Mouse (Mus musculus) heart, embryonic 15.5 days (tissue): ENCODE measurements around the gene Zfp36l1. TPM values are rescaled to one million over a fixed set of nuclear protein-coding genes. Genes with fewer than 3 reads are reported as not detected.

Source experiments
- ATAC-seq: fragments of 200-750 bp; cut with Nextera tagmentation; replicated peaks from 2 replicates; pipeline ENCODE4 v1.8.0; 2017; ENCODE audit warnings: low read depth, moderate TSS enrichment; ENCODE audit not compliant: insufficient number of reproducible peaks, insufficient read depth, low FRiP score
- H3K27ac ChIP-seq: fragments of 300-500 bp; sonication (generic); 2 replicates; pipeline ENCODE4 v1.5.1; 2015; ENCODE audit warnings: mild to moderate bottlenecking, inconsistent platforms
- H3K27me3 ChIP-seq: fragments of 300-500 bp; sonication (generic); 2 replicates; pipeline ENCODE4 v1.6.1; 2015; ENCODE audit warnings: inconsistent platforms
- H3K36me3 ChIP-seq: fragments of 300-500 bp; sonication (generic); 2 replicates; pipeline ENCODE4 v1.6.1; 2015; ENCODE audit warnings: mild to moderate bottlenecking, inconsistent platforms
- H3K4me1 ChIP-seq: fragments of 300-500 bp; sonication (generic); replicated peaks from 2 replicates; pipeline ENCODE4 v1.6.1; 2015; ENCODE audit warnings: inconsistent platforms
- H3K4me2 ChIP-seq: fragments of 300-500 bp; sonication (generic); 2 replicates; pipeline ENCODE4 v1.6.1; 2015; ENCODE audit warnings: inconsistent platforms, mild to moderate bottlenecking, moderate library complexity
- H3K4me3 ChIP-seq: fragments of 300-500 bp; sonication (generic); 2 replicates; pipeline ENCODE4 v1.5.1; 2015; ENCODE audit warnings: mild to moderate bottlenecking, inconsistent platforms
- H3K9ac ChIP-seq: fragments of 300-500 bp; sonication (generic); 2 replicates; pipeline ENCODE4 v1.6.1; 2015; ENCODE audit warnings: mild to moderate bottlenecking, inconsistent platforms
- H3K9me3 ChIP-seq: fragments of 300-500 bp; sonication (generic); replicated peaks from 2 replicates; pipeline ENCODE4 v1.6.1; 2016; ENCODE audit warnings: inconsistent platforms
- WGBS: fragments of 180-500 bp; shearing (Covaris S2); methylation state at CpG from one replicate; pipeline ENCODE4 v1.1.7; 2015; ENCODE audit warnings: mixed read lengths; 5-methylcytosine and 5-hydroxymethylcytosine counted together
- polyA plus RNA-seq: library from polyadenylated mRNA; unstranded; fragments of >200 nt; fragmentation: Nextera tagmentation; extraction: Ambion mirVana; gene quantifications from 2 replicates; pipeline ENCODE4 v1.2.1, GENCODE M21; 2015

Zfp36l1 gene
- polyA plus RNA-seq, 1 experiment from 2014 or later = 94.7 TPM

DNA sequence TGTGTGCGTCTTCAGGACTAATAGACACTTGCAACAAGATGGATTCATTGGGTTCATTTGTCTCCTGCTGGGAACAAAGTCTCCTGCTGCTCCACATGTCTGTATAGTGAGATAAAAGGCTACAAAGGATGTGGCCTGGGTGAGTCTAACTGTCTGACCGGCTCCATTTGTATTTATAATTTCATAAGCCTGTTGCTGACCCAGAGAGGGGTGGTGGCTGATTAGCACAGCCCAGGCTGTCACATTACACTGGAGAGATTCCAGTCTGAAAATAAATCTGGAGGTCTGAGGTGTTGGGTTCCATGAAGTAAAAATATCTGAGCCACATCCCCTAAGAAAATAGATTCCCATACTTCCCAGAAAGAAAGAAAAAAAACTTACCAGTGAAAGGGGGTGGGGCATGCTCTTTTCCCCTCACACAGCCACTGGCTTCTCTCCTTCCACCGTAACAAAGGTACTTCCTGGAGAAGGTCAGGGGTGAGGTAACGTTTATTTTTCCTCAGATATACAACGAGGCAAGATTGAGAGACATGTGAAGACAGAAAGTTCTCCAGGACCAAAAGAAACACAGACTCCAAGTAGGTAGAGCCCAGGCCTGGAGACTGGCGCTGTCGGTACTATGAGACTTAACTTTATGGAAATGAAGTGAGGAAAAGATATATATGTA, 28.2 kb downstream of the Zfp36l1 start:
- Histone ChIP-seq H3K4me1 (peaks cover 30% of the 10 kb centered on the region), H3K4me2 (peak overlapping the region; percentile 4; the same call in 1 of the 2 replicates), H3K9ac (no peak overlapping the region), H3K27ac (peak overlapping the region; percentile 89), H3K27me3 (no peaks in the 10 kb centered on the region), H3K9me3 (no peaks in the 10 kb centered on the region), H3K36me3 (no peaks in the 10 kb centered on the region), H3K4me3 (no peak overlapping the region)
- ATAC-seq = peak; percentile 41; the same call in 1 of the 2 replicates
- WGBS = 29% methylated on average over 7 of the region's 7 CpGs

DNA sequence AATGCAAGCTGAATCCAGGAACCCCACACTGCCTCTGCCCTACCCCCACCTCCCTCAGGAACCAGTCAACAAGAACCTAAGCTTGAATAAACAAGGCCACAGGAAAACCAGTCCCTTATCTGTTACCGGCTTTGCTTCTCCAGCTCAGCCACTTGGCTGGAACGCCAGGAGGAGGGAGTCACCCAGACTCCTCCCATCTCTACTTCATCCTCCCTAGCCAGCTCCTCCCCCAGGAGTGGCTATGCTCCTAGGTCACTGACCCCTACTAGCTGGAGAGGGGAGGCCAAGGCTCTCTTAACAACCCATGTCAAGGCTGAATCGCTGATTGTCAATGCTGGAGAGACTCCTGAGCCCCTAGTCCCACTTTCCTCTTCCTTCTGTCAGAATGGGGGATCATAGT, 28.9 kb downstream of the Zfp36l1 start:
- ATAC-seq = peak; percentile 91

DNA sequence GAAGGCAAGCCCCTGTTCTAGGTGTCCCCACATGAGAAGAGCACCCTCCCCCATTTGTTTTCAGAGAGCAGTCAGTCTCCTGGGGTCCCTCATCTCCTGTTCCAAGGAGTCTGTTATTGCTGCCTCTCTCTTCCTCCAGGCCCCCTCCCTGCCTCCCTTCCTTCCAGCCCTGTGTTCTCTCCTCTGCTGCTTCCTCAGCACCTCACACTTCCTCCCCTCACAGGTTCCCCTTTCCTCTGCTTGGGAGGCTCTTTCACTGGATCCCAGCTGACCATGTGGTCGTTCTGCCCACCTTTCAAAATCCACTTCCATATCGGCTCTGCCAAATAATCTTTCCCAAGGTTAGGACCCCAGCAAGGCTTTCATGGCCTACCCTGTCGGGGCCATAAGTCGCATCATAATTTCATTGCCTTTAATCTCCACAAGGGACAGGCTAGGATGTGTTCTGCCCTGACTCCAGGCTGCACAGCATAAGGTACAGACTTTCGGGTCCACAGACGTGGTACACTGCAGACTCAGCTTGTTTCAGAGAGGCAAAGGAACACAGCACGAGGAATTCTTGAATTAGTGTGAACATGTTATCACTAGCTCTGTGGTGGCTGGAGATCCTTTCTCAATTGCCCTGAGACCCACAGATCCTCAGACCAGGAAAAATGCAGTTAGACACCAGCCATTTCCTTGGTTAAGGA, 29.5 kb downstream of the Zfp36l1 start:
- peaks cover 30% of the 10 kb centered on the region for H3K4me1 ChIP-seq
- no peak overlapping the region for H3K4me3 ChIP-seq
- no peak overlapping the region for H3K9ac ChIP-seq
- peak overlapping the region; percentile 89 for H3K27ac ChIP-seq
- H3K9me3 ChIP-seq = no peaks in the 10 kb centered on the region
- WGBS = 46% methylated on average over 7 of the region's 7 CpGs
- no peak overlapping the region for H3K4me2 ChIP-seq
- no peaks in the 10 kb centered on the region for H3K27me3 ChIP-seq
- peak; percentile 48 for ATAC-seq
- no peaks in the 10 kb centered on the region for H3K36me3 ChIP-seq

More for the DNA sequence above, 28.9 kb downstream of the Zfp36l1 start:
- Histone ChIP-seq H3K4me1 (peaks cover 30% of the 10 kb centered on the region), H3K4me3 (no peak overlapping the region), H3K4me2 (0 out of 2 replicates have a peak overlapping the region, but pooled peaks have one; percentile 4), H3K27me3 (no peaks in the 10 kb centered on the region), H3K9me3 (no peaks in the 10 kb centered on the region), H3K27ac (peak overlapping the region; percentile 89), H3K9ac (no peak overlapping the region), H3K36me3 (no peaks in the 10 kb centered on the region)
- WGBS = 7% methylated on average over 3 of the region's 3 CpGs

DNA sequence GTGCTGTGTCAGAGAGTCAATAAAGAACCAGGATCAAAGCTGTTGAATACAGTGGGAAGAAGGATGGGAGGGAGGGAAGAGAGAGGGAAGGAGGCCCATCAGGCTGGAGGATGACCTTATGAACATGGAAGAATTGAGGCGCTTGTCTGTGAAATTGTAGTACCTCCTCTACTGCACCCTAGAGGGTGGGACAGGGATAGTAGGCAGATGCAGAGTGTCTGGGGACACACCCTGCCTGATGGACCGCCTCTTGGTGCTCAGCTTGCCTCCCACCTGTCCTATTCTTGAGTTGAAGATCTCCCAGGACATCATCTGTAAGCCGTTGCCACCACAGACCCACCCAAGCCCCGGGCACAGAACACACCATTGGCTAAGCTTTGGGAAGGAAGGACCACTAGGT, 30.1 kb downstream of the Zfp36l1 start:
- Histone ChIP-seq H3K4me1 (peaks cover 30% of the 10 kb centered on the region), H3K27ac (peak overlapping the region; percentile 89)

DNA sequence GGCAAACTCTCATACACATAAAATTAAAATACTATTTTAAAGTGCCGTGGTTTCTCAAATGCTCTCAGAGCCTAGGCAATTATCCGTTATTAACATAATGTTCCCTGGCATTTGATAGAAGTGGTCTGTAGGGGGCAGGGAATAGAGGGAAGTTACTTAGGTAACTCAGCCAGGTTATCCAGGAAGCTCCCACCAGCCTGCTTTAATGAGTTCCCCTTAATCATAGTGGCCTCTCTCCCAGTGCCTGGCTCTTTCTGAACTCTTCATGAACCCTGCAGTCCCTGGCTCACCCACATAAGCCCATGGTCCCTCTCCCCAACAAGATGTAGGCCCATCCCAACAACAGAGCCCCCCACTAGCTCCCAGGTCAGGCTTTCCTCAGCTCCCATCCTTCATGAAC, 31.4 kb downstream of the Zfp36l1 start:
- H3K4me1 ChIP-seq = peaks cover 30% of the 10 kb centered on the region
- H3K9me3 ChIP-seq = no peaks in the 10 kb centered on the region
- no peaks in the 10 kb centered on the region for H3K27me3 ChIP-seq
- H3K4me2 ChIP-seq = no peak overlapping the region
- WGBS = 83% methylated on average over 2 of the region's 2 CpGs
- ATAC-seq = no peak
- no peak overlapping the region for H3K9ac ChIP-seq
- no peaks in the 10 kb centered on the region for H3K36me3 ChIP-seq
- no peak overlapping the region for H3K27ac ChIP-seq
- no peak overlapping the region for H3K4me3 ChIP-seq

More for the DNA sequence above, 30.1 kb downstream of the Zfp36l1 start:
- ATAC-seq = no peak
- Histone ChIP-seq H3K9ac (no peak overlapping the region), H3K9me3 (no peaks in the 10 kb centered on the region), H3K36me3 (no peaks in the 10 kb centered on the region), H3K4me2 (no peak overlapping the region), H3K27me3 (no peaks in the 10 kb centered on the region), H3K4me3 (no peak overlapping the region)
- 86% methylated on average over 4 of the region's 4 CpGs for WGBS

DNA sequence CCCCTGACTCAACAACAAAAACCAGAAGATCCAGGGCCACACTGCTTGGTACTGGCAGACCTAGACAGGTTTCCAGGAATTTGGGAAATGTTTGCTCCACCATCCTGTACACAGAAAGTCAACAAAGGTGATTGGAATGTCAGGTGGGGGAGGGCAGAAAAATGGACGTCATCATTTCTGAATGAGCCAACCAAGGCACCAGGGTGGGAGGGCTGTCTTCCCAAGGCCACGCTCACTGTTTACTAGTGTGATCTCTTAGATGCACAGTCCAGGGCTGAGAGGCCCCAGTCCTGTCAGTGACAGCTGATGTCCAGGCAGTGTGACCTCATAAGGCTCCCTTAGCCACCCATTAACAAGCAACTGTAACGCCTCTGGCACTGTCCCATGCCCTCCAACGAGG, 32.9 kb downstream of the Zfp36l1 start:
- no peaks in the 10 kb centered on the region for H3K36me3 ChIP-seq
- H3K27ac ChIP-seq = no peak overlapping the region
- no peaks in the 10 kb centered on the region for H3K9me3 ChIP-seq
- H3K4me2 ChIP-seq = no peak overlapping the region
- 79% methylated on average over 4 of the region's 4 CpGs for WGBS
- no peak overlapping the region for H3K9ac ChIP-seq
- ATAC-seq = no peak
- H3K27me3 ChIP-seq = no peaks in the 10 kb centered on the region
- peaks cover 27% of the 10 kb centered on the region for H3K4me1 ChIP-seq
- no peak overlapping the region for H3K4me3 ChIP-seq

DNA sequence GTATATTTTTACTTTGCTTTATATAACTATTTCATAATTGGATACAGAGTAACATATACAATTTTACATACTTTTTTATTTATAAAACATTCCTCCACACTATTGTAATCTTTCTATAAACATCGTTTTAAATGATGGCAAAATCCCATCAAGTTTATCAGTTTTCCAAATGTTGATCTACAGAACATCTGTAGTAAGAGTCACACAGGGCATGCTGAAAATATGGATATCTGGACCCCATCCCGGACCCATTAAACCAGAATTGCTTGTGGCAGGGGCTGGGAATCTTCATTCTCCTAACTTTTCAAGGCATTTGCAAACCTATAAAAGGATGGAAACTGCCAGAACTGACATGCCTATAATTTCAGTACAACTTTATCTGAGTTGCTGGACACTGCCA, 38.5 kb downstream of the Zfp36l1 start:
- Histone ChIP-seq H3K4me3 (no peak overlapping the region), H3K36me3 (no peaks in the 10 kb centered on the region), H3K9me3 (no peaks in the 10 kb centered on the region), H3K27me3 (no peaks in the 10 kb centered on the region), H3K9ac (no peak overlapping the region), H3K27ac (no peak overlapping the region), H3K4me2 (no peak overlapping the region), H3K4me1 (no peaks in the 10 kb centered on the region)
- ATAC-seq = no peak
- whole genome bisulfite sequencing = 62% methylated on average over 2 of the region's 2 CpGs

DNA sequence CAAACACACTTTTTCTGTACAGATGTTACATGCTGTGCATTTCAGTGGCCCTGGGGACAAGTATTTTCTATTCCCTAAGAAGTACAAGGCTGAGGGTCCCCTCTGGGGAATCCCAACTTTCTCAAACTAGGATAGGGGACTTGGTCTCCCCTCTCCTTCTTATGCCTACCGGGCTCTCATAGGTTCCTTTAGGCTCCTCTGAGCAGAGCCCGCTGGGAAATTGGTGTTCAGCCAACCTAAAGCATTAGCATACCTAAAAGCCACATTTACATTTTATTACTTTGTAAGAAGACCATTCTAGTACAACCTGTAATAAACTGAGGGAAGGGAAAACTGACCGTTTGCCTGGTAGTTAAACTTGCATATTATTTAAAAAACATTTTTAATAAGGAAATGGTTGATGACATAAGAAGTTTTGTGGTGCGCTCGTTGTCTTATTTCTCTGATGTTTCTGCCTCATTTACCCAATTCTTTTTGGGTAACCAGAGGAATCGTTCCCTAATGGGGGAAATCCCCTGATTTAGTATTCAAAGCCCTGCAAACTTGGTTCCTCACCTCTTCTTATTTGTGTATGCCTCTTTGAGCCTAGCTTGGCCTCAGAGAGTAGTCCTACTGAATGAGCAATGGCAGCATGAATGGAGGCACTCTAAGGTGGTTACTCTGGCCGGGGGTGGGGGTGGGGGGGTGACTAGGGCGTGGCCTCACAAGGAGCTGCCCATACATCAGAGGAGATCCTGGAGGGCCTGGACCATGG, 42.1 kb downstream of the Zfp36l1 start:
- H3K4me2 ChIP-seq = no peak overlapping the region
- no peak overlapping the region for H3K9ac ChIP-seq
- no peaks in the 10 kb centered on the region for H3K4me1 ChIP-seq
- H3K27ac ChIP-seq = no peak overlapping the region
- WGBS = 72% methylated on average over 8 of the region's 8 CpGs
- H3K36me3 ChIP-seq = no peaks in the 10 kb centered on the region
- no peak overlapping the region for H3K4me3 ChIP-seq
- ATAC-seq = no peak
- H3K9me3 ChIP-seq = no peaks in the 10 kb centered on the region
- H3K27me3 ChIP-seq = no peaks in the 10 kb centered on the region

DNA sequence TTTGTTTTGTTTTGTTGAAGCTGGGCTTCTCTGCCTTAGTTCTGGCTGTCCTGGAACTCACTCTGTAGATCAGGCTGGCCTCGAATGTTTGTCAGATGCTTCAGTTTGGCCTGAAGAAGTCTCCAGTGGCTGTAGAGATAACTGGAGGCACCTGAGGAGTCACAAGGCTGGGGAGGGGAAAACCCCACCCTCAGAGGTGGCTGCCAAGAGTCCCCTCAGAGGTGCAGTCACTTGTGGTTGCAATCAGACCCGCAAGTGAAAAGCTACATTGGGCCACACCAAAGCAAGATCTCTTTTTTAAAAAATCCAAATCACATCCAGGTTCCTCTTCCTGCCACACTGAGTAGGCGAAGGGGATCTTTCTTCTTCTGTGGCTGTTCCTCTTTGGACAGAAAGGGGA, 43.8 kb downstream of the Zfp36l1 start:
- 76% methylated on average over 3 of the region's 3 CpGs for WGBS
- no peak overlapping the region for H3K9ac ChIP-seq
- H3K4me2 ChIP-seq = no peak overlapping the region
- peaks cover 8% of the 10 kb centered on the region for H3K4me1 ChIP-seq
- H3K27ac ChIP-seq = no peak overlapping the region
- no peak for ATAC-seq
- no peaks in the 10 kb centered on the region for H3K9me3 ChIP-seq
- H3K4me3 ChIP-seq = no peak overlapping the region
- H3K36me3 ChIP-seq = no peaks in the 10 kb centered on the region
- H3K27me3 ChIP-seq = no peaks in the 10 kb centered on the region

DNA sequence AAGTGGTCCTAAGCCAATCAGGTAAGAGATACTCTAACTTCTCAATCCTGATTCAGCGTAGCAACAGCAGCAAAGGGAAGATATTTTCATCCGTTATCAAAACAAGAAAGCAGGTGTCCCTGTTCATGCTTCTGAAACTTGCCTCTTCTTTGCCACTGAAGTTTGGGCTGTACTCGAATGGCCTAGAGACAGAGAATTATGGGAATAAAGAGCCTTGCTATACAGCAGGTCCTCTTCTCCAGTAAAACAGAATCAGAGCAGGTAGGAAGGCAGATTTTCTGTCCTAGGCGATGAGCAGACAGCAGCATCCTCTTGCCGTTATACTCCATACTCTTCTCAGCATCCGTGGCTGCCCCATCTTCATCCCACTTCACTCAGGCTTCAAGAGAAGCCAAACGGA, 44.8 kb downstream of the Zfp36l1 start:
- Histone ChIP-seq H3K4me3 (no peak overlapping the region), H3K27ac (no peak overlapping the region), H3K9ac (no peak overlapping the region), H3K36me3 (no peaks in the 10 kb centered on the region), H3K9me3 (no peaks in the 10 kb centered on the region), H3K4me2 (no peak overlapping the region), H3K4me1 (peaks cover 18% of the 10 kb centered on the region), H3K27me3 (no peaks in the 10 kb centered on the region)
- ATAC-seq = no peak
- WGBS = 80% methylated on average over 7 of the region's 7 CpGs

DNA sequence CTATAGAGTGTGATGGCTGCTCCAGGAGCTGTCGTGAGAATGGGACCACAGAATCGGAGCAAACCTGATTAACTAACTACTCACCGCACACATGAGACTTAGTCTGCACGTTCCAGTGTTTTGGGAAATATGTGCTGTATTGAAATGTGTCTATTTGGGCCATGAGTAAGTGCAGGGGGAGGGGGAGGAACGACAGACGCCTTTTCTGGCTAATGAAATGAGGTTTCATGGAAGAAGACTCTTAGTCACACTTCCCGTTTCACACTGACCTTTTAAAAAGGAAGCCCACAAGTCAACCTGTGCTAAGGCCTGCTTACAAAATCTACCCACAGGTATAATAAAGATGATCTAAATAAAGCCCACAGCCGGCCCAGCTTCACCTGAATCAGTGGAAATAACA, 47.8 kb downstream of the Zfp36l1 start:
- H3K4me3 ChIP-seq = no peak overlapping the region
- H3K9ac ChIP-seq = no peak overlapping the region
- H3K4me2 ChIP-seq = no peak overlapping the region
- H3K27ac ChIP-seq = no peak overlapping the region
- H3K4me1 ChIP-seq = peaks cover 47% of the 10 kb centered on the region
- no peaks in the 10 kb centered on the region for H3K36me3 ChIP-seq
- no peaks in the 10 kb centered on the region for H3K27me3 ChIP-seq
- ATAC-seq = no peak
- H3K9me3 ChIP-seq = no peaks in the 10 kb centered on the region
- 75% methylated on average over 8 of the region's 8 CpGs for WGBS
